Mouse (Mus musculus) heart, postnatal 25 days (tissue): ENCODE measurements around the gene Ccdc36. TPM values are rescaled to one million over a fixed set of nuclear protein-coding genes. Genes with fewer than 3 reads are reported as not detected.

Experiments
- DNase-seq: peaks from one replicate; pipeline ENCODE4 v3.0.0; 2022; ENCODE audit warnings: low spot score
- intact Hi-C: fragments of 180-260 bp; cut with DNase I; formaldehyde crosslinking; loops from one replicate; pipeline ENCODE4 v1.15.1; 2025
- total RNA-seq, 2 experiments: library from RNA; stranded (reverse); gene quantifications; 2 replicates each; pipeline ENCODE4 v1.2.3; 2021

Ccdc36 gene
- total RNA-seq, 2 experiments from 2014 or later, result not detected

DNA sequence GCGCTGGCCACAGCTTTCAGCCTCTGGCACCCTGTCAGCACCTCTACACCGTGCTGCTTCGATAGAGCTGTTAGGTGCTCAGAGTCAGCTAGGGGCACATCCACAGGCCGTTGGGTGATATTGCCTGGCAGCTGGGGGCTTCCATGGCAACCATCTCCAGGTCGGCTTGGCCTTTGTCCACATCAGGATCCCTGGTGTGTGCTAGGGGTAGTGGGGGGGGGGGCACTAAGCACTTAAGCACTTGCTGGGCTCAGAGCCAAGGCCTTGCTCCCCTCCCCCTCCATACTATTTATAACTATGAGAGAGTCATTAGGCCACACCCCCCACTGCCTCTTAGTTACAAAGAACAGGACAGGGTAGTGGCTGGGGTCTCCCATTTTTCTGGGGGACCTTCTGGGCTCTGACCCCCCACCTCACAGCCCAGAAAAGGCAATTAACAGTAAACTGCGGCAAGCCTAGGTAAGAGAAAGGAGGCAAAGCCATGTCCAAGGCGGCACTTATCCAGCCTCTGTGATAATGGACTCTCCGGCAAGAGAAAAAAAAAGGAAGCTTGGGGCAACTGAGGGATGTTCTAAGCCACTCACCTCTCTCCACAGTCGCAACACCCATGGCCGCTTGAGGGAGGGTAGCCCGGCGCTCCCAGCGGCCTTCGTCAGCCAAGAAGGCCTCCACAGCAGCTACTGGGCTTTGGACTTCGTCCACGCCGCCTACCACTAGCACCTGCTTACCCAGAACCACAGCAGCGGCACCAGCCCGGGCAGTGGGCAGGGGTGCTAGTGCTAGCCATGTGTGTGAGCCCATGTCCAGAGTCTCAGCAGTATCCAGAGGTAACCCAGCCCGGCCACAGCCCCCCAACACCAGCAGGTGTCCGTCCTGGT is 22.2 kb upstream of the Ccdc36 start:
- intact Hi-C loops, result loop anchor here (5.0 kb wide), 1 partner anchor 53 kb away; no protein-coding TSS in a partner anchor
- no peak for DNase-seq

DNA sequence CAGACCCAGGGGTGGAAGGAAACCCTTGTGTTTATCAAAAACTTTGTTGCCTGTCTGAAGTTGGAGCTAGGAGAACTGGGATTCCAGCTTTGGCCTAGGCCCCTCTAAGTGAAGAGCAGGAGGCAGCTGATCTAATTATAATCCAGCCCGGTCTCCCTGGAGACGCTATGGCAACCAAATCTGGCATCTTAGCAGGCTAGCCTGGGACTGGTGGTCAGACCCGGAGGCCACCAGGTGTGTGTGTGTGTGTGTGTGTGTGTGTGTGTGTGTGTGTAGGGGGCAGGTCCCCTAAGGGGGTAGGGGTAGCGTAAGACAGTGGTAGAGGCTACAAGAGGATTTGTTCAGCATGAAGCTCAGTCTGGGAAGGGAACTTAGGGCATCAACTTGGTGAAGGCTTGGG is 21.6 kb upstream of the Ccdc36 start:
- intact Hi-C loops, result loop anchor here (5.0 kb wide), 1 partner anchor 53 kb away; no protein-coding TSS in a partner anchor
- no peak for DNase-seq

DNA sequence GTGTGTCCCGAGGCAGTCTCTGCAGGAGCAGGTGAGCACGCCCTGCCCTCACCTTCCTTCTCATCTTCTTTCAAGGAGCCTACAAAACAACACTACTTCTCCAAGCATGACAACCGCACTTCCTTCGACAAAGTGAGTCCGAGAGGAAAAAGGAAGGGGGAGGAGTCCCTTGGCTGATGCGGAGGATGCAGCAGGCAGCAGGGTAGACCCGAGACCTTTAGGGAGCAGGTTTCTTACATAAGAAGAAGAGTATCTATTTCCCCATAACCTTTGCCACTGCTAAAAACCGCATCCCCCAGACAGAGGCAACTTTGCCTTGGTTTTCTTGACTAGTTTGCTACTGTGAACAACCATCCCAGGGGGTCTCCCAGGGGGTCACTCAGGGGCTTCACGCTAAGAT is 16.8 kb upstream of the Ccdc36 start:
- no peak for DNase-seq
- intact Hi-C loops, result no loop called here

DNA sequence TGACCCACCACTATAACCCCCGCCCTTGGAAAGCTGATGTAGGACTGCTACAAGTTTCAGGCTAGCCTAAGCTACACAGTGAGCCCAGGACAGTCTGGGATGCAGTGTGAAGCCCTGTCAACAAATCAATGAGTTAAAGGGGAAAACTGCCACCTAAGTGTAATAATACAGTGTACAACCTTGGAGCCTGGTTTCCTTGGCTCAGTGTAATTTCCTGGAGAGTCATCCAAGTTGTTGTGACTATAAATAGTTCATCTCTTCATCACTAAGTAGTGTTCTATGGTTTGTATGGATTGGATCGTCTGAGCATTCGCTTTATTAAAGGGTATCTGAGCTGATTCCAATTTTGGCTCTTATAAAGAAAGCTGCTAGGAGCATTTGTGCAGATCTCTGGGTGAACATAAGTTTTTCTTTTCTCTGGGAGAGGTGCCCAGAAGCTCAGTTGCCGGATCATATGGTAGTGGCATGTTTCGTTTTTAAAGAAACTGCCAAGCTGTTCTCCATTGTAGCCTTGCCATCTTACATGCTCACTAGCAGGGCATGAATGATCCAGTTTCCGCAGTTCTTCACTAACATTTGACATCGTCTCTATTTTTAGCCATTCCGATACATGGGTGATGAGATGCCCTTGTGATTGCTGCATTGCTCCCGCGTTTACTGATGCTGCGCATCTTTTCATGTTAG is 13.1 kb upstream of the Ccdc36 start:
- DNase-seq, result no peak
- intact Hi-C loops, result no loop called here

DNA sequence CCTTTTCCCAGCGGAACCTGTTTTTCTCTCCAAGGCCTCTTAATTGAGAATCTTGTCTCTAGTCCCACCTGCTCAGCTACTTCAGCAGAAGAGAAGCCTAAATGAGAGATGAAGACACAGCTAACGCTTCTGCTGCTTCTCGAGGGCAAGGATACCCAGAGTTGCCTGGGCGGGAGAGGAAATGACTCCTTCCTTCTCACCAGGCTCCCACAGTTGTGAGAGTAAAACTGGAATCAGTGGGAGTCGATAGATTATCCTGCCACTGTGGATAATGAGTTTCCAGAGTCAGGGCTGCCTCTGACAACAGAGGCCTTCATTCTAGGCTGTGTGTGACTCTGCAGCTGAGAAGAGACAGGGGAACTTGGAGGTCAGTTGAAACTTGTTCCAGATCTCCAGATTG is 12.2 kb upstream of the Ccdc36 start:
- intact Hi-C loops, result no loop called here
- DNase-seq, result no peak

DNA sequence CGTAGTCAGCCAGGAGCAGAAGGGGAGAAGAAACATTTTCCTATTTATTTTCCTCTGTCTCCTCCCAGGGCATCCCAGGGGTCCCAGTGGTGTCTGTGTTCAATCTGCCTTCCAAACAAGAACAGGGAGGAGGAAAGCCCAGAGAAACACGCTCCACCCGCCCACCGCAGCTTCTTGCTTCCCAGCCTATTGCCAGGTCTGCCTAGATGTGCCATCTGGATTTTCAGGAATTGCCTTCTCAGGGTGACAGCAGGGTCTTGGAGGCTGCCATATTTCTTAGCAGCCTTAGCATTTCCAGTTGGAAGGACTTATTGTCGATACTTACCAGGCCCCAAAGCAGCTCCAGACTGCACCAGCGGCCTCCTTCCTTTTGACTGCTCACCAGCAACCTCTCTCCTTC is 10.9 kb upstream of the Ccdc36 start:
- intact Hi-C loops, result no loop called here
- no peak for DNase-seq

DNA sequence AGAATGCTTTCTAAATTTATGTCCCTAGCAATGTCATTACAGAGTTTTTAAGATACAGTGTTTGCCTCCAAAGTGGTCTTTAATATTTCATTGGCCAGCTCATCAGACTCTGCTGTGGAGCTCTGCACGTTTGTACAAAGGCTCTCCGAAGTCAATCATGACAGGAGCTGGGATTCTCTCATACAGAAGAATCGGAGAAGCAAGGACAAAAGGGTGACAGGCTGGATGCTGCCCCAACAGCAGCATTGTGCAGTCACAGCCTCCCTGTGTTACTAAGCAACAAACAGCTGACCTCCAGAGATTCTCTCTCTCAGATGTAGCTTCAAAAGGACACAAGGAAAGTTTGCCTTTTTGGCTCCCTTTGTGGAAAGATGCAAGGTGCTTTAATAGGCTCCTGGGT is 7.9 kb upstream of the Ccdc36 start, which contains the start of gene BC048562:
Gene BC048562 (plus strand): TSS at position 301 of the 400 bp plus-strand sequence.
- DNase-seq, result no peak
- intact Hi-C loops, result no loop called here

DNA sequence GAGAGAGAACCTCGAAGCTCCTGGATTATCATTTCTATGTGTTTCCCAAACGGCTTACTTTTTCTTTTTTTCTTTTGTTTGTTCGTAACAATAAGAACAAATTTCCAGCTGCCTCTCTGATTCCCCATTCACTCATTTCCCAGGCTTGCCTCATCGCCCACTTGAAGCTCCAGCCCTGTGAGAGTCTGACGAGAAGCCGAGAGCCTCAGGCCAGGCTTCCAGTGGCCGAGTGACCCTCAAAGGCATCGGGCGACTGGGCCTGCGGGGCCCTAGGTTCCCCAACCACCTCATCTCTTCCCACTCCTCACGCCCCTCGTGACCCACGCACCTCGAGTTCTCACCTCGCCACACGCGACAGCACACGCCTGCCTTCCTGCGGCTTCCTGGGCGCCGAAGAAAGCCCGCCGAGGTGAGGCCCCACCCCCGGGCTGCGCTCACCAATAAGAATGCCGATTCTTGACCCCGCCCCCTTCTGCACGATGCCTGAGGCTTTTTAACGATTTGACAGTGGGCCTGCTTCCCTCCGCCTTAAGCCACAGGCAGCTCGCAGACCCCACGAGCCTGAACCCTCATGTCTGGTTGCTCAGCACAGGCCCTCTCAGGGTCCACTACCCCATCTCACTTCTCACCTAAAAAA is 3.3 kb upstream of the Ccdc36 start:
- DNase-seq, result no peak
- intact Hi-C loops, result no loop called here

DNA sequence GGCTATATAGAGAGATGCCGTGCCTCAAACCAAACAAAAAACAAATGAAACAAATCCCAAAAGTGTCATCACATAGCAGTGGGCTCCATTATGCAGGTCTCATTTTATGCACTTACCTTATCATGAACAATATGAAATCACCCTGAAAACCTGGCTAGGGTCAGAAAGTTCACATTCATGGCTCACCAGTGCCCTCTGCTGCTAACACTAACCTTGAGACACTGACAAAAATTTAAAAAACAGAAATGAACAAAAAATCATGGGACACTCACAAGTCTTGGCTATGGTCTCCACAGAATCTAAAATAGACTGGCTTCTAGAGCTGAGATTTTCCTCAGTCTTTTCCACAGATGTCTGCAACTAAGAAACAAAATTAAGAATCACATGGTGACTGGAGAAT is 16.1 kb downstream of the Ccdc36 start:
- no peak for DNase-seq
- intact Hi-C loops, result no loop called here

DNA sequence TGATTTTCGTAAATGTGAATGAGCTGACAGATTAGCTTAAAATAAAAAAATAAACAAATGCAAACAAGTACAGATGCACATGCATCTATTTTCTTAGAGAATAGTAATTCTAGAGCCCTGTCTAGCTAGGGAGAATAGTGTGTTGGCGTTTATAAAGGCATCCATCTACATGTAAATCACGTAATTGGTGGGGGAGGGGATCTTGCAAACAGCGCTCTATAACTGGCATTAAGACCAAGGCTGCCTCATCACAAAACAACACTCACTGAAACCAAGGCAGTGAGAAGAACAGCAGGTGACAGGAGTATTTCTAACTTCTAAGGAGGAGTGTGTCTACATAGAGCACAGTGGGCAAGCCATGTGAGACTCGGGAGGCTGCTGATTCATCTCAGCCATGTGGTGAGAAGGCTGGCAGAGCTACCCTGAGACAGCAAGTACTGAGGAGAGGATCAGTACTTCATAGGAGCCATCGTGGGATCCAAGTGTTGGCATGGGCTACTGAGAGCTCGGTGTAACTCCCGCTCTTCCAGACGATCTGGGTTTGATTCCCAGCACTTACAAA is 16.8 kb downstream of the Ccdc36 start:
- no peak for DNase-seq
- intact Hi-C loops, result no loop called here

DNA sequence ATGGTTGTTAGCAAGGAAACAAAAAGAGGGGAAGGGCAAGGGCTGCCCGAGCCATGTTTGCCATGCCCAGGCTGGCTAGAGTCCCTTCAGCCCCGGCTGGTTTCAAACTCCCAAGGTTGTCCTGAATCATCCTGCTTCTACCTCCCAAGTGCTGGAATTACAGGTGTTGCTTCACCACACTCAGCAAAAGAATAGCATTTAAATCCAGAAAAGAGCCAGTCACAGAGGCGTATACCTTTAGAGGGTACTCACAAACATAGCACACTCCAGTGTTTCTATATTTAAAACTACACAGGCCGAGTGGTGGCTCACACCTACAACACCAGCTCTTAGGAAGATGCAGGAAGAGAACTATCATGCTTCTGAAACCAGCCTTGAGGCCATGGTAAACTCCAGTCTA is 18.7 kb downstream of the Ccdc36 start:
- no peak for DNase-seq
- intact Hi-C loops, result no loop called here

DNA sequence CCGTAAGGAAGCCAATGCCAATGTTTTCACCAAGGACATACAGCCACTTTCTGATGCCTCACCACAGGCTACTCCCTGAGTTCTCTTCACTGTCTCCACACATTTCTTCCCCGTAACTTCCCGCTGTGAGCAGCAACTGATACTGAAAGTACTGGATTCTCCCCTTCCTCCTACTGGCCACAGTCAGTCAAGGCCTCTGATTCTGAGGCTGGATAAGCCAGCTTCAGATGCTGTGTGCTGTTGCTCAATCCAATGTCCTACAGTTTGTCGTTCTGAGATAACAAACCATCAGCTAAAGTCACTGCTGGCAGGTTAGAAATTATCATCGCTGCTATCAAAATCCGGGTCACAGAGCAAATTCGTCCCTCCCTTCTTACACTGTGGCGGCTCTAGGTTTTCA is 23.8 kb downstream of the Ccdc36 start:
- DNase-seq, result no peak
- intact Hi-C loops, result no loop called here

DNA sequence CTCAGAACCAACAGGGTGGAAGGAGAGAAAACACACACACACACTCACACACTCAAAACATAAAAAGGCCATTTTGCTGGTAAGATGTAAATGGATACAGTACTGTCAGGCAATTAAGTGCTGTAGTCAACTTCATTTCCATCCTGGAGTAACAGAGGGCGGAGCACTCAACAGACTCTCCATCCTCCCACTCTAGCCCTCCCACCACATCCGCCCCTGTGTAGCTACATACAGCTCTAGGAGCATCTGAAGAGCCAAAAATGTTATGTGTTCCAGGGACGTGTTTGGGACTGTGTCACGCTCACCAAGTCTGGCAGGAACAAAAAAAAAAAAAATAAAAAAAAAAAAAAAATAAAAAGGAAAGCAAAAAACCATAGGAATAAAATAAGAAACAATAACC is 25.2 kb downstream of the Ccdc36 start:
- intact Hi-C loops, result no loop called here
- DNase-seq, result no peak

DNA sequence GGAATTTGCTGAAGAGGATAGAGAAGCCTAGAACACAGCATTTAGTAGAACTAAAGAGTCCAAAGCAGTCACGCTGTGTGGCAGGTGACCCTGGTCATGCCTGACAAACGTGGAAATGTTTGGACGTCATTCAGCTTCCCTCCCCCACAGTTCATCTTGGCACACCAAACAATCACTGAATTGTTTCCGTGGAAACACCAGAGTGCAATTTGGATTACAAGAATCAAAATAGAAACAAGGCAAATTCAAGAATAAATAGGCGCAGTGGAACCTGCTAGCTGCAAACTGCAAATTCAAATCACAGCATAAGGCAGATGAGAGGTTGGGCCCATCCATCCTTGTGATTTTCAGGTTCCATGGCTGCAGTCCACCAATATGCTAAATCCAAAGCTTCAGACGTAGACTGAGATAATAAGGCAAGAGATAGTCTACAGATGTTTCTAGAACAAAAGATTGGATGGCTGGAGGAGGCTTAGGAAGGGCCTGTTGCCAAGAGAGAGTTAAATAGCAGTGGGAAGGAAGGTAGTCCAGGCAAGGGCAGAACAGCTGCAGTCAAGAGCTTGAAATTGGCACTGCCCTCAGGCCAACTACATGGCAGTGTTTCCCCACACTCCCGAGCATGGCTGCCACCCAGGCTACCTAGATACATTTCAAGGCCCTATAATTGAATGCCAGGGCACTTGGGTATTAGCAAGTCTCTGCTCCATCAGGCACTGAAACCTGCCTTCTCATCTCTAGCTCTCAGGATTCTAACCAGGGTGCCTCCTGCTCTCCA is 26.9 kb downstream of the Ccdc36 start:
- peak; percentile 34 for DNase-seq
- intact Hi-C loops, result no loop called here

DNA sequence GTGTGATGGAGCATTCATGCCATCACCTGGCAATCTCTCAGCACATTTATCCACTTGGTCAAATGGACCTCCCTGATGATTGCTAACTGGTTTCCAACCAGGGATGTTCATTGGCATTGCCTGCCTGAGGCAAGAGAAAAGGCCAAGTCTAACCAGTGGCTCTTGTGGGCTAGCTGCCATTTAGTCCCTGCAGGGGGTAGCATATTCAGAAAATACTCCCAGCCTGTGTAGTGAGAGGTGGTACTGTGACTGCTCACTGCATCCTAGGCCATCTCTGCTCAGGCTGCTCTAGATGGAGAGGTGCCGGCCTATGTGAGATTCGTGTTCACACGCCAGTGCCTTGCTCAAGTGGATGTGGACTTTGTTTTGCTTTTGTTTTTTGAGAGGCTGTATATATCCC is 30.0 kb downstream of the Ccdc36 start:
- intact Hi-C loops, result loop anchor here (5.0 kb wide), 1 partner anchor 54 kb away; no protein-coding TSS in a partner anchor
- no peak for DNase-seq

DNA sequence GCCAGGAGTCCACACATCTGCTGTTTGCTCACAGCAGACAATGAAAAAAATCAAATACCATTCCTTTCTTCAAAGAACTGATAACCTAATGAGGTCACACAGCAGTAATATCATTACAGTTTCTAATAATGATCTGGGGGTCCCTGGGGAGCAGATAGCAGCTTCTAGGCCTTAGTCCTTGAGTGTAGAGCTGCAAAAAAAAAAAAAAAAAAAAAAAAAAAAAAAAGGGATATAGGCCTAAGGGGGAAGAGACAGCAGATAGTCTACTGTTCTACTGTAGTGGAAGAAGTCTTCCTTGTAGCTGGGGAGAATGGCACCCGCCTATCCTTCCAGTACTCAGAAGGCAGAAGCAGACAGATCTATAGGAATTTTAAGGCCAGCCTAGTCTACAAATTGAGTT is 32.9 kb downstream of the Ccdc36 start:
- no peak for DNase-seq
- intact Hi-C loops, result loop anchor here (5.0 kb wide), 1 partner anchor 57 kb away; no protein-coding TSS in a partner anchor

DNA sequence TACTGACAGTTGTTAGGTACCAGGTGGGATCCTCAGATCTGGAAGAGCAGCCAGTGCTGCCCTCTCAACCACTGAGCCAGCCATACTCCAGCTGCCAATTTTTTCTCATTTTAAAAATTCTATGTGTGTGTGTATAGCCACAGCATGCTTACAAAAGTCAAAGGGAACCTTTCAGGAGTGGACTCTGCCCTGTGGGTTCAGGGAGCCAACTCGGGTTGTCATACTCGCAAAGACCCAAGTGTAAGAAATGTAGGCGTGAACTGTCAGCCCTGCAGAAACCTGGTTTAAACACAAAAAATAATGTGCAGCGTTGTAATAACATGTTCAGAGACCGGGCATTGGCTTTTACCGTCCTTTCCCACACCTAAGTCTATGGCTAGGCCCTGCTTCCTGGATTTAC is 34.1 kb downstream of the Ccdc36 start:
- no peak for DNase-seq
- intact Hi-C loops, result no loop called here

DNA sequence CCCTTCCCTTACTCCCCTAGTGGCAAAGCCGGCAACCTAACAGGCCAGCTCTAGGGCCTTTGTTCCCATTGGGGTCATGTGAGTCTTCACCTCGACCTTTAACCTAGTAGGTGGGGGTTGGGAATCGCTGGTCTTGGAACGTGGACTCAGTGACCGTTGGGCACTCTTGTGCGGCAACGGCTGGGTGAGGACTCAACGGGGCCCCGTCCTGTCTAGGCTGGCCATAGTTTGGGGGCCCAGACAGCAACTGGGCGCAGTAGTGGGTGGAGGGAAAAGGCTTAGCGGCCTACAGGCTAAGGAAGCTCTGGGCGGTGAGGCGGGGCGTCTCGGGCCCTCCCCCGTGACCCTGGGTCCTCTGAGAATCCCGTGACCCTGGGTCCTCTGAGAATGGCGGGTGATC is 35.6 kb downstream of the Ccdc36 start, which contains the start of gene 1700102P08Rik:
Gene 1700102P08Rik (plus strand): TSS at position 130 of the 400 bp plus-strand sequence.
- intact Hi-C loops, result no loop called here
- DNase-seq, result no peak

DNA sequence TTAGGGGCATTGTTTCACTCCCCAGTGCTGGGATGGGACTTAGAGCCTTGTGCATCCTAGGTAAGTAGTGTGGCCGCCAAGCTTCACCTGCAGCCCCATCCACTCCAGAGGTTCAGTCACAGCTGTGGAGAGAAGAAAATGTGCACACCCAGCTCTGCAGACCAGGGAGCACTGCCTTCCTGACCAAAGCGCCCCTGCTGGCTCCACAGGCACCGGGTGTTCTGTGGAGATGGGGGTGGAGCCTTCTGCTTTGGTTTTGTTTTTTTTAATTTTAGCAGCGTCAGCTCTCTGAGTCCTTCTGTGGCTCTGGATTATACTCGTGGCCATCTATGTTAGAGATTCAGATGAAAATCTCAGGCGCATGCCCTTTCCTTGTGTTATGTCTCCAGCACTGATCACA is 39.1 kb downstream of the Ccdc36 start:
- intact Hi-C loops, result no loop called here
- no peak for DNase-seq

DNA sequence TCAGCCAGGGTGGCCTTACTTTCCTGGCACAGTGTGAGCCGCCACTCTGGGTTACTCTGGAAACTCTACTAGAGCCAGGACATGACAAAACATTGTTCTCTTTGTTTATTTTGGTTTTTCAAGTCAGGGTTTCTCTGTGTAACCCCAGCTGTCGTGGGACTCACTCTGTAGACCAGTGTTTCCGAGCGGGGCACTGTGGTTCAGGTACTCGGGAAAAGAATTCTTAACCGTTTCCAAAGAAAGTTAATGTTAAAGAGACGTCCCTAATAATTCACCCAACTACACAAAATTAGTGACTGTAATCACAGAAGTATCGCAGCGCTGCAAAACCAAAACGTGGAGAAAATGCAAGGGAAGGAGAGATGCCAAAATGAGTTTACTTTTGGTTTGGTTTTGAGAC is 39.7 kb downstream of the Ccdc36 start:
- DNase-seq, result no peak
- intact Hi-C loops, result no loop called here
